Mouse (Mus musculus): ENCODE results near the gene Zfp641.

Gene Zfp641

GRCm38 (mm10) chr15:98295628-98296551 lies at the start of gene Zfp641:
Gene Zfp641 (minus strand): TSS chr15:98296161.
- peak; percentile 14 to 28 for DNase-seq

GRCm38 (mm10) chr15:98340887-98341286 lies 44.9 kb upstream of the Zfp641 start, which contains the start of gene Olfr284:
Gene Olfr284 (minus strand): TSS chr15:98340987.
- no peak for DNase-seq

GRCm38 (mm10) chr15:98317177-98317724 lies 21.3 kb upstream of the Zfp641 start, which contains the start of gene Olfr285:
Gene Olfr285 (minus strand): TSS chr15:98317353.
- no peak for DNase-seq

- peak in 1 of 2 experiments; percentile 26 for DNase-seq
These were observed 19.7 kb upstream of the Zfp641 start for GRCm38 (mm10) chr15:98315703-98316102.

- no peak for DNase-seq
These were observed 2.3 kb downstream of the Zfp641 start for GRCm38 (mm10) chr15:98293651-98294050.

- DNase-seq: peak; percentile 26 to 51
These were observed 7.4 kb downstream of the Zfp641 start for GRCm38 (mm10) chr15:98288566-98288965.

GRCm38 (mm10) chr15:98286418-98286817 lies 9.5 kb downstream of the Zfp641 start:
- DNase-seq: peak; percentile 42 to 48

GRCm38 (mm10) chr15:98257776-98258175 lies 38.2 kb downstream of the Zfp641 start:
- DNase-seq: no peak

- DNase-seq: no peak
These were observed 38.8 kb downstream of the Zfp641 start, which contains the start of gene H1fnt for GRCm38 (mm10) chr15:98257193-98257592. Gene H1fnt (minus strand): TSS chr15:98257293.

GRCm38 (mm10) chr15:98256271-98256670 lies 39.7 kb downstream of the Zfp641 start:
- peak; percentile 85 to 90 for DNase-seq

Measured in kidney, adult 8-10 months (tissue).